Mouse (Mus musculus) ES-Bruce4 (cell line): Measurements from ENCODE around the gene Olfr558. TPM values are rescaled to one million over a fixed set of nuclear protein-coding genes. Genes with fewer than 3 reads are reported as not detected.
A peak's percentile ranks its signal among the peaks of the same experiment; 100 is the strongest.

ENCODE experiments used
- H3K27ac ChIP-seq: 2 replicates; pipeline ENCODE4 v1.5.1; 2012; ENCODE audit warnings: low read length, inconsistent platforms; ENCODE audit not compliant: insufficient read depth
- H3K27me3 ChIP-seq: 2 replicates; pipeline ENCODE4 v1.6.1; 2012; ENCODE audit warnings: mild to moderate bottlenecking, low read length, inconsistent platforms; ENCODE audit not compliant: control insufficient read depth, poor library complexity, insufficient read depth, severe bottlenecking
- H3K36me3 ChIP-seq: 2 replicates; pipeline ENCODE4 v1.6.1; 2012; ENCODE audit warnings: inconsistent platforms, mild to moderate bottlenecking, low read length, moderate library complexity; ENCODE audit not compliant: control insufficient read depth, poor library complexity, insufficient read depth, severe bottlenecking
- H3K4me1 ChIP-seq: one replicate; pipeline ENCODE4 v1.8.1; 2011; ENCODE audit warnings: low read length; ENCODE audit not compliant: control insufficient read depth, insufficient read depth
- H3K4me3 ChIP-seq: 2 replicates; pipeline ENCODE4 v1.5.1; 2011; ENCODE audit warnings: low read depth, mild to moderate bottlenecking, low read length
- H3K9ac ChIP-seq: 2 replicates; pipeline ENCODE4 v1.6.1; 2012; ENCODE audit warnings: low read depth, mild to moderate bottlenecking, inconsistent platforms; ENCODE audit not compliant: poor library complexity, severe bottlenecking
- H3K9me3 ChIP-seq: replicated peaks from 2 replicates; pipeline ENCODE4 v1.6.1; 2012; ENCODE audit warnings: mild to moderate bottlenecking, low read length, inconsistent platforms; ENCODE audit not compliant: control insufficient read depth, poor library complexity, insufficient read depth, severe bottlenecking
- CTCF ChIP-seq: IDR thresholded peaks from one replicate; pipeline ENCODE4 v1.8.1; 2011; ENCODE audit warnings: low read depth, low read length
- EP300 ChIP-seq: IDR thresholded peaks from 2 replicates; pipeline ENCODE4 v1.6.1; 2011; ENCODE audit warnings: low read depth, low read length; ENCODE audit not compliant: insufficient read depth
- POLR2A ChIP-seq: IDR thresholded peaks from one replicate; pipeline ENCODE4 v1.8.1; 2011; ENCODE audit warnings: low read length; ENCODE audit not compliant: insufficient read depth
- polyA plus RNA-seq: library from polyadenylated mRNA; stranded (reverse); fragments of >200 nt; gene quantifications from 2 replicates; pipeline ENCODE4 v1.2.4, GENCODE M21; 2011; ENCODE audit warnings: low read depth; ENCODE audit not compliant: missing spikeins, insufficient read depth, insufficient read length

The Olfr558 gene
- polyA plus RNA-seq, 1 experiment, result not detected

DNA sequence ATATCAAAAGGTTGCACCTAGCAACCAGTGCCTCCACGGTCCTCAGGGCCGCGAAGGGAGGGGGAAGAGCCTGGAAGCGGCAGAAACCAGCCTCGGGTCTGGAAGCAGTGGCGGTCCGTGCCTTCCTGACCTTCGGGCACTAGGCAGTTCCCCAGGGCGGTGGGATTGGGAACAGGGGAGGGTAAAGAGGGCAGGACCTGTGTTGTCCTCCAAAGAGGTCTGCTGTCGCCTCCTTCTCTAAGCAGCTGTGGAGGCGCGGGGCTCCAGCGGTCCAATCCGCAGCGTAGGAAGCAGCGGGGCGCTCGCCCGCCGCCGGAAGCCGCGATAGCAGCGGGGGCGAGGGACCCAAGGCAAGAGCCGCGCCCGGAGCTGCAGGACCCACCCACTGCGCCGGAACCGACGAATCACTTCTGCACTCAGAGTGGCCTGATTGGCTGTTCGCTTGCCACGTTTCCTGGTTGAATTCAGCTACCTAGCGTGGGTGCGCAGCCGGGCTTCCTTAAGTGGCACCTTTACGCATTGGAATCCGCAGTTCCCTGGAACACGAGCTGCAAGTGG is 15.0 kb upstream of the Olfr558 start, which contains the start of gene Trim68:
Gene Trim68 (minus strand): TSS at position 384 of the 558 bp plus-strand sequence.
- peaks cover 2% of the 10 kb centered on the region; the same call in 1 of the 2 replicates for H3K9me3 ChIP-seq
- no peak for TF ChIP-seq POLR2A
- no peak for TF ChIP-seq EP300
- no peak for TF ChIP-seq CTCF
- H3K4me1 ChIP-seq, result no peaks in the 10 kb centered on the region
- H3K4me3 ChIP-seq, result peak within 1 kb of the TSS; percentile 87
- H3K27ac ChIP-seq, result no peak within 1 kb of the TSS
- H3K9ac ChIP-seq, result peak within 1 kb of the TSS; percentile 73
- no peaks in the 10 kb centered on the region; the same call in 1 of the 2 replicates for H3K27me3 ChIP-seq
- no peaks in the 10 kb centered on the region for H3K36me3 ChIP-seq

GRCm38 (mm10) chr7:102695358-102696125 is 6.5 kb upstream of the Olfr558 start, which contains the start of gene Olfr557:
TSS of gene Olfr557 (plus strand) at chr7:102695910.
- no peak within 1 kb of the TSS for H3K27ac ChIP-seq
- no peaks in the 10 kb centered on the region for H3K36me3 ChIP-seq
- H3K9ac ChIP-seq, result no peak within 1 kb of the TSS
- no peaks in the 10 kb centered on the region for H3K9me3 ChIP-seq
- no peak for TF ChIP-seq POLR2A
- TF ChIP-seq CTCF, result peak; percentile 57
- H3K27me3 ChIP-seq, result no peaks in the 10 kb centered on the region
- H3K4me1 ChIP-seq, result no peaks in the 10 kb centered on the region
- no peak within 1 kb of the TSS for H3K4me3 ChIP-seq

DNA sequence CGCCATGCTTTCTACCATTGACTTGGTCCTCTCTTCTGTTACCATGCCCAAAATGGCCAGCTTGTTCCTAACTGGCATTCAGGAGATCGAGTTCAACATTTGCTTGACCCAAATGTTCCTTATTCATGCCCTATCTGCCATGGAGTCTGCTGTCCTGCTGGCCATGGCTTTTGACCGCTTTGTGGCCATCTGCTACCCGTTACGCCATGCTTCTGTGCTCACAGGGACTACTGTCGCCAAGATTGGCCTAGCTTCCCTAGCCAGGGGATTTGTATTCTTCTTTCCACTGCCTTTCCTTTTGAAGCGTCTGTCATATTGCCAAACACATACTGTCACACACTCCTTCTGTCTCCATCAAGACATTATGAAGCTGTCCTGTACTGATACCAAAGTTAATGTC is 3.6 kb upstream of the Olfr558 start:
- Histone ChIP-seq H3K36me3 (no peaks in the 10 kb centered on the region), H3K9me3 (no peaks in the 10 kb centered on the region), H3K4me1 (no peaks in the 10 kb centered on the region), H3K27me3 (no peaks in the 10 kb centered on the region), H3K9ac (no peak overlapping the region), H3K4me3 (no peak overlapping the region), H3K27ac (no peak overlapping the region)
- no peak for TF ChIP-seq POLR2A
- TF ChIP-seq EP300, result no peak
- TF ChIP-seq CTCF, result no peak

- no peak within 1 kb of the TSS for H3K9ac ChIP-seq
- TF ChIP-seq EP300 (no peak), POLR2A (no peak)
- H3K27me3 ChIP-seq, result no peaks in the 10 kb centered on the region
- H3K4me3 ChIP-seq, result no peak within 1 kb of the TSS
- no peak within 1 kb of the TSS for H3K27ac ChIP-seq
- H3K4me1 ChIP-seq, result no peaks in the 10 kb centered on the region
- H3K36me3 ChIP-seq, result no peaks in the 10 kb centered on the region
- no peaks in the 10 kb centered on the region for H3K9me3 ChIP-seq
Observed at GRCm38 (mm10) chr7:102718970-102719369, 17.0 kb downstream of the Olfr558 start, which contains the start of gene Olfr33. TSS of gene Olfr33 (minus strand) at chr7:102719070.

GRCm38 (mm10) chr7:102727391-102727790 is 25.4 kb downstream of the Olfr558 start, which contains the start of gene Olfr559:
TSS of gene Olfr559 (minus strand) at chr7:102727491.
- H3K27ac ChIP-seq, result no peak within 1 kb of the TSS
- H3K27me3 ChIP-seq, result no peaks in the 10 kb centered on the region
- no peak within 1 kb of the TSS for H3K4me3 ChIP-seq
- H3K9ac ChIP-seq, result no peak within 1 kb of the TSS
- H3K36me3 ChIP-seq, result no peaks in the 10 kb centered on the region
- H3K9me3 ChIP-seq, result no peaks in the 10 kb centered on the region
- TF ChIP-seq CTCF (no peak), EP300 (no peak), POLR2A (no peak)
- H3K4me1 ChIP-seq, result no peaks in the 10 kb centered on the region

DNA sequence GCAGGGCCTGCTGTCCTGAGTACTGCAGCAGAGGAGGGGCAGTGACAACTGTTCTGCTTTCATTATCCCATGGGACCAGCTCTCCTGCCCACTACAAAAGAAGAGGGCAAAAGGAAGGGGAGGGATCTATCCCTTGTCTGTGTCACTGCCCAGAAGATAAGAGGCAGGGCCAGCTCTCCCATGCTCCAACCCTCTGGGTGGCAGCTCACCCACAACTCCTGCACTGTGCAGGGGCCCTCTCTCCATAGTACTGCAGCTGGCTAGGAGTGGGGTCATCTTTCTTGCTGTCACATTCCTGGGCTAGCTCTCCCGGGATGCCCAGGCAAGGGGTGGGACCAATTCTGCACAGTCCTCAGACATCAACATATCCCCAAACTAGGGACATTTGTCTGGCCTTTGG is 31.8 kb downstream of the Olfr558 start:
- TF ChIP-seq EP300 (no peak), CTCF (no peak), POLR2A (no peak)
- Histone ChIP-seq H3K4me3 (no peak overlapping the region), H3K9me3 (no peaks in the 10 kb centered on the region), H3K4me1 (no peaks in the 10 kb centered on the region), H3K27me3 (no peaks in the 10 kb centered on the region), H3K9ac (no peak overlapping the region), H3K36me3 (no peaks in the 10 kb centered on the region), H3K27ac (no peak overlapping the region)
